In genomic region chr3:127917999-127918661, GRCm38 (mm10) we compare ENCODE assay signal across 14 mouse cellular contexts. TPM values are rescaled to one million over a fixed set of nuclear protein-coding genes. Genes with fewer than 3 reads are reported as not detected.
A peak's percentile ranks its signal among the peaks of the same experiment; 100 is the strongest.
DNase-seq lines count a peak whose midpoint lies in the region; ATAC-seq lines count a peak whose summit lies in the region.
"Had no signal": no experiment of that assay in that cellular context is flagged by ENCODE, and none has a peak within 500 bp of the region (broad histone marks: within the 10 kb centered on the region; RNA-seq: fewer than 3 reads in every experiment).

No protein-coding gene starts in this region.

- no peaks in the 10 kb centered on the region for H3K9me3 ChIP-seq in kidney, embryonic 15.5 days (replicated peaks)
- H3K9me3 ChIP-seq: neural tube, embryonic 15.5 days had no signal

- no peaks in the 10 kb centered on the region for H3K4me1 ChIP-seq in kidney, embryonic 15.5 days
- H3K4me1 ChIP-seq: neural tube, embryonic 15.5 days had no signal

- no peak overlapping the region for H3K4me2 ChIP-seq in kidney, embryonic 15.5 days
- H3K4me2 ChIP-seq: neural tube, embryonic 15.5 days had no signal

- H3K9ac ChIP-seq in kidney, embryonic 15.5 days, result no peak overlapping the region
- H3K9ac ChIP-seq: neural tube, embryonic 15.5 days had no signal

- peak; percentile 70 for ATAC-seq in CD4-positive, CD25-positive, alpha-beta regulatory T cell, adult 4 months
- peak; percentile 93 for ATAC-seq in granulocyte monocyte progenitor cell, adult 5-6 weeks (replicated peaks; ENCODE audit: poor library complexity, severe bottlenecking)
- ATAC-seq in megakaryocyte-erythroid progenitor cell, adult 5-6 weeks (replicated peaks; ENCODE audit: low FRiP score, low TSS enrichment, poor library complexity, severe bottlenecking), result peak; percentile 83
- no peak for ATAC-seq in kidney, embryonic 15.5 days (replicated peaks; ENCODE audit: low FRiP score)
- ATAC-seq: forebrain, embryonic 14.5 days; hindbrain, embryonic 16.5 days had no signal

- no peak overlapping the region for H3K4me3 ChIP-seq in kidney, embryonic 15.5 days (replicated peaks)
- H3K4me3 ChIP-seq: neural tube, embryonic 15.5 days had no signal

- H3K36me3 ChIP-seq in kidney, embryonic 15.5 days, result no peaks in the 10 kb centered on the region
- H3K36me3 ChIP-seq: neural tube, embryonic 15.5 days had no signal

- DNase-seq in B cell, adult 2 months, result peak; percentile 40 to 48
- DNase-seq in gastrocnemius, postnatal 36 days, result no peak
- no peak for DNase-seq in cerebellum, adult 8-10 months
- DNase-seq: heart, postnatal 14 days; kidney, adult 9 months; layer of hippocampus, adult 9-11 months; midbrain, embryonic 14.5 days had no signal

- no peak overlapping the region for H3K27ac ChIP-seq in kidney, embryonic 15.5 days
- H3K27ac ChIP-seq: neural tube, embryonic 15.5 days had no signal

- 73% methylated on average over 9 of the region's 9 CpGs for WGBS in kidney, embryonic 15.5 days

- intact Hi-C loops in gastrocnemius, postnatal 36 days (cut with DNase I), result no loop called here

- H3K27me3 ChIP-seq in kidney, embryonic 15.5 days, result no peaks in the 10 kb centered on the region
- H3K27me3 ChIP-seq: neural tube, embryonic 15.5 days had no signal

RNA-seq across cellular contexts. Expression of gene Fam241a, which starts 22.0 kb away (rescaled TPM):
- 1 to 10 TPM; 6.3 to 7.5 TPM for polyA plus RNA-seq in CD4-positive, CD25-positive, alpha-beta regulatory T cell, adult 4 months (2017; shearing (Covaris generic))
- total RNA-seq in granulocyte monocyte progenitor cell, adult 5-6 weeks (2014; fragmentation: Nextera tagmentation), result 16.4 and 18.0 TPM in 2 replicates
- total RNA-seq in granulocyte monocyte progenitor cell, adult 5-6 weeks (2017), result 20.0 and 28.2 TPM in 2 replicates
- 54.3 and 72.8 TPM in 2 replicates for total RNA-seq in megakaryocyte-erythroid progenitor cell, adult 5-6 weeks (2014; fragmentation: Nextera tagmentation)
- 52.8 and 54.1 TPM in 2 replicates for total RNA-seq in megakaryocyte-erythroid progenitor cell, adult 5-6 weeks (2017)
- total RNA-seq in gastrocnemius, postnatal 36 days (2021), result 1 to 10 TPM; 2.8 to 3.4 TPM
- polyA plus RNA-seq in kidney, embryonic 15.5 days (2015; fragmentation: Nextera tagmentation; extraction: Ambion mirVana), result 6.4 and 6.6 TPM in 2 replicates

Comparison
In these comparisons a context has a peak if more than half of its experiments do, and no peak if none do; other contexts are left out.
1. DNase-seq: peak in B cell, adult 2 months (2 of 2); none in gastrocnemius, postnatal 36 days (0 of 2) and cerebellum, adult 8-10 months (single experiment).